Mouse (Mus musculus) ES-Bruce4 (cell line): ENCODE measurements around the gene Ttc6.

ENCODE experiments used
- CTCF ChIP-seq: IDR thresholded peaks from one replicate; pipeline ENCODE4 v1.8.1; 2011; ENCODE audit warnings: low read depth, low read length
- EP300 ChIP-seq: IDR thresholded peaks from 2 replicates; pipeline ENCODE4 v1.6.1; 2011; ENCODE audit warnings: low read depth, low read length; ENCODE audit not compliant: insufficient read depth
- POLR2A ChIP-seq: IDR thresholded peaks from one replicate; pipeline ENCODE4 v1.8.1; 2011; ENCODE audit warnings: low read length; ENCODE audit not compliant: insufficient read depth

GRCm38 (mm10) chr12:57534517-57534878 lies 29.4 kb upstream of the Ttc6 start:
- no peak for TF ChIP-seq POLR2A
- no peak for TF ChIP-seq CTCF
- TF ChIP-seq EP300: no peak
